Comparison of ENCODE assay signal across 10 mouse cellular contexts in the genomic region with DNA sequence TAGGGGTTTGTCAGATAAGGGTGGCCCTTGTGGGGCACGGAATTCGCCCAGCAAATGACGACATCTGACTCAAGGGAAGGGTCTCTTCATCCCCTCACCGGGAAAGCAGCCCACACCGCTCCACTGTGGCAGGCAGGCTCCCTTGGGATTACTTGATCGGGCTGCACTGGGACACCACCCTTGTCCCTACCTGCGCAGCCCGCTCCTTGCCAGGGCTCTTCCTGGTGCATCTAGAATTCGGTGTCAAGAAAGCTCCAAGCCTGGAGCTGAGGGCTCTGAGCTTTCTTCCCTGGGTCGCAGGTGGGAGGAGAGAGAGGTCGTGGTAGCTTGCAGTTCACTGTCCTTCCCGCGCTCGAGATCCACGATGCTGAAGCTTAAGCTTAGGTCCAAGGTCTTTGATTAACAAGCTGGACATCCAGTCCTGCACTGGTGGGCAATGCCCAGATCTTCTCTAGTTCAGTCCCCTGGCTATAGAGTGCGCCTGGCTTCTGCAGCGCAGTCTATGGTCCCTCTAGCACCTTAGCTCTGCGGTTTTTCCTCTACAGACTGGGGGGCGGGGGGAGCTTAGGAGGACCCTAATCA.
DNase-seq lines count a peak whose midpoint lies in the region; ATAC-seq and TF ChIP-seq lines count a peak whose summit lies in the region.
"Had no signal": no experiment of that assay in that cellular context is flagged by ENCODE, and none has a peak within 500 bp of the region (broad histone marks: within the 10 kb centered on the region; RNA-seq: fewer than 3 reads in every experiment).

No protein-coding gene starts in this region.

- TF ChIP-seq CTCF in heart, adult 2 months (IDR thresholded peaks at IDR 0.05): no peak
- no peak for TF ChIP-seq CTCF in gastrocnemius, adult 2 months (IDR thresholded peaks at IDR 0.05)

- H3K4me3 ChIP-seq in heart, adult 2 months: no peak overlapping the region
- peak overlapping the region; percentile 49; the same call in 1 of the 2 replicates for H3K4me3 ChIP-seq in brown adipose tissue, adult 24 weeks (ENCODE audit: insufficient read depth, low read depth, low read length)
- peak overlapping the region; percentile 28; the same call in 1 of the 2 replicates for H3K4me3 ChIP-seq in midbrain, embryonic 11.5 days (ENCODE audit: low read depth, low read length)
- H3K4me3 ChIP-seq in gastrocnemius, adult 2 months: no peak overlapping the region

- no peaks in the 10 kb centered on the region for H3K79me2 ChIP-seq in heart, adult 2 months (replicated peaks; ENCODE audit: control insufficient read depth, insufficient read depth, low read length)

- H3K9me3 ChIP-seq in midbrain, embryonic 11.5 days (ENCODE audit: control insufficient read depth, low read length): no peaks in the 10 kb centered on the region

- ATAC-seq in granulocyte monocyte progenitor cell, adult 5-6 weeks (replicated peaks; ENCODE audit: poor library complexity, severe bottlenecking): 0 out of 2 replicates have a peak, but pooled peaks have one; percentile 11
- ATAC-seq in midbrain, embryonic 11.5 days (ENCODE audit: low FRiP score): peak; percentile 7; the same call in 1 of the 2 replicates

- no peak overlapping the region for H3K9ac ChIP-seq in heart, adult 2 months (ENCODE audit: low read depth, low read length)
- peak overlapping the region; percentile 29; the same call in 1 of the 2 replicates for H3K9ac ChIP-seq in midbrain, embryonic 11.5 days (ENCODE audit: low read length)

- WGBS in heart, adult 2 months: 31% methylated on average over 19 of the region's 19 CpGs
- WGBS in midbrain, embryonic 11.5 days: 4% methylated on average over 19 of the region's 19 CpGs

- peak overlapping the region; percentile 58 for H3K4me2 ChIP-seq in midbrain, embryonic 11.5 days

- H3K4me1 ChIP-seq in heart, adult 2 months (ENCODE audit: control insufficient read depth, insufficient read depth, low read length): no peaks in the 10 kb centered on the region; the same call in 1 of the 2 replicates
- H3K4me1 ChIP-seq in brown adipose tissue, adult 24 weeks (ENCODE audit: control insufficient read depth, insufficient read depth, insufficient read length, low read length): peaks cover 3% of the 10 kb centered on the region; the same call in 1 of the 2 replicates
- peaks cover 23% of the 10 kb centered on the region for H3K4me1 ChIP-seq in midbrain, embryonic 11.5 days (ENCODE audit: control insufficient read depth, insufficient read depth, low read length)

- no peaks in the 10 kb centered on the region for H3K36me3 ChIP-seq in heart, adult 2 months (ENCODE audit: control insufficient read depth, insufficient read depth, low read length)
- no peaks in the 10 kb centered on the region for H3K36me3 ChIP-seq in midbrain, embryonic 11.5 days (ENCODE audit: control insufficient read depth, insufficient read depth, low read length)

- peaks cover 11% of the 10 kb centered on the region for H3K27me3 ChIP-seq in heart, adult 2 months (ENCODE audit: control insufficient read depth, insufficient read depth, low read length)
- peaks cover 17% of the 10 kb centered on the region for H3K27me3 ChIP-seq in midbrain, embryonic 11.5 days (ENCODE audit: control insufficient read depth, insufficient read depth, low read length)

- TF ChIP-seq EP300 in heart, adult 2 months (IDR thresholded peaks at IDR 0.05; ENCODE audit: insufficient read depth, low read depth, low read length): no peak

- no peak for TF ChIP-seq POLR2A in heart, adult 2 months (IDR thresholded peaks at IDR 0.05; ENCODE audit: insufficient read depth, low read depth, low read length)

- intact Hi-C loops in heart, adult 2 months (cut with DNase I): no loop called here
- intact Hi-C loops in gastrocnemius, adult 2 months (cut with DNase I): no loop called here

- peak; percentile 73 for DNase-seq in heart, adult 11 months
- DNase-seq in heart, adult 2 months: no peak
- DNase-seq in midbrain, embryonic 11.5 days (ENCODE audit: low spot score, missing footprints): peak; percentile 94
- DNase-seq in layer of hippocampus, adult 9-11 months: no peak
- DNase-seq in liver: no peak
- no peak for DNase-seq in gastrocnemius, adult 2 months
- DNase-seq: kidney, postnatal 10 days; thymus, postnatal 4 days had no signal

- H3K27ac ChIP-seq in heart, adult 2 months: no peak overlapping the region
- no peak overlapping the region for H3K27ac ChIP-seq in brown adipose tissue, adult 24 weeks (replicated peaks; ENCODE audit: low read depth, low read length)
- H3K27ac ChIP-seq in midbrain, embryonic 11.5 days (ENCODE audit: low read depth, low read length): peak overlapping the region; percentile 26
- H3K27ac ChIP-seq in gastrocnemius, adult 2 months: no peak overlapping the region

Comparison
In these comparisons a context has a peak if more than half of its experiments do, and no peak if none do; other contexts are left out.
1. DNase-seq: peak in heart, adult 11 months (single experiment) and midbrain, embryonic 11.5 days (single experiment); none in heart, adult 2 months (0 of 2), layer of hippocampus, adult 9-11 months (single experiment), liver (single experiment) and gastrocnemius, adult 2 months (single experiment).
2. H3K4me3 ChIP-seq: peak in brown adipose tissue, adult 24 weeks (single experiment) and midbrain, embryonic 11.5 days (single experiment); none in heart, adult 2 months (single experiment) and gastrocnemius, adult 2 months (single experiment).